Mouse (Mus musculus) hindbrain, embryonic 15.5 days (tissue): ENCODE measurements at regions not wholly inside any gene's neighbourhood (a gene's known extent, or its start where the extent isn't known, plus 50 kb on each side); places are given as distances from the start of the nearest gene placed in this dataset.
A peak's percentile ranks its signal among the peaks of the same experiment; 100 is the strongest.
"Not testable (repeated sequence)": the region's sequence is repeated elsewhere in the genome, so short reads cannot be mapped to it uniquely, and the experiment has no call there.

Experiments used
- ATAC-seq: fragments of 200-750 bp; cut with Nextera tagmentation; 2 replicates; pipeline ENCODE4 v1.8.0; 2017; ENCODE audit warnings: low read depth, moderate number of reproducible peaks, moderate TSS enrichment; ENCODE audit not compliant: low FRiP score
- H3K27ac ChIP-seq: fragments of 300-500 bp; sonication (generic); replicated peaks from 2 replicates; pipeline ENCODE4 v1.5.1; 2015; ENCODE audit warnings: mild to moderate bottlenecking, inconsistent platforms
- H3K27me3 ChIP-seq: fragments of 300-500 bp; sonication (generic); 2 replicates; pipeline ENCODE4 v1.6.1; 2015; ENCODE audit warnings: control low read depth, inconsistent platforms
- H3K36me3 ChIP-seq: fragments of 300-500 bp; sonication (generic); 2 replicates; pipeline ENCODE4 v1.6.1; 2015; ENCODE audit warnings: control low read depth, inconsistent platforms
- H3K4me1 ChIP-seq: fragments of 300-500 bp; sonication (generic); replicated peaks from 2 replicates; pipeline ENCODE4 v1.6.1; 2015; ENCODE audit warnings: control low read depth, inconsistent platforms
- H3K4me2 ChIP-seq: fragments of 300-500 bp; sonication (generic); 2 replicates; pipeline ENCODE4 v1.6.1; 2015; ENCODE audit warnings: moderate library complexity, mild to moderate bottlenecking, inconsistent platforms
- H3K4me3 ChIP-seq: fragments of 300-500 bp; sonication (generic); 2 replicates; pipeline ENCODE4 v1.5.1; 2015; ENCODE audit warnings: mild to moderate bottlenecking, inconsistent platforms
- H3K9ac ChIP-seq: fragments of 300-500 bp; sonication (generic); 2 replicates; pipeline ENCODE4 v1.6.1; 2015; ENCODE audit warnings: inconsistent platforms
- H3K9me3 ChIP-seq: fragments of 300-500 bp; sonication (generic); 2 replicates; pipeline ENCODE4 v1.6.1; 2016; ENCODE audit warnings: control low read depth, inconsistent platforms
- WGBS: fragments of 180-500 bp; shearing (Covaris S2); methylation state at CpG from one replicate; pipeline ENCODE4 v1.1.7; 2015; 5-methylcytosine and 5-hydroxymethylcytosine counted together

- not testable (repeated sequence) for H3K9ac ChIP-seq, ATAC-seq, H3K4me2 ChIP-seq, H3K27ac ChIP-seq, H3K27me3 ChIP-seq, H3K4me3 ChIP-seq, H3K9me3 ChIP-seq, H3K36me3 ChIP-seq
- peaks cover 18% of the 10 kb centered on the region for H3K4me1 ChIP-seq
- 57% methylated on average over 1 of the region's 1 CpGs for WGBS
Measured at GRCm38 (mm10) chr10:53459706-53460105, 80.0 kb upstream of the Cep85l start.

- H3K4me3 ChIP-seq: no peak overlapping the region
- ATAC-seq: no peak
- no peaks in the 10 kb centered on the region for H3K36me3 ChIP-seq
- H3K9ac ChIP-seq: no peak overlapping the region
- H3K9me3 ChIP-seq: no peaks in the 10 kb centered on the region
- 64% methylated on average over 4 of the region's 4 CpGs for WGBS
- no peak overlapping the region for H3K4me2 ChIP-seq
- no peaks in the 10 kb centered on the region for H3K27me3 ChIP-seq
- no peak overlapping the region for H3K27ac ChIP-seq
- no peaks in the 10 kb centered on the region for H3K4me1 ChIP-seq
Measured at GRCm38 (mm10) chr10:53456027-53456713, 76.4 kb upstream of the Cep85l start.

DNA sequence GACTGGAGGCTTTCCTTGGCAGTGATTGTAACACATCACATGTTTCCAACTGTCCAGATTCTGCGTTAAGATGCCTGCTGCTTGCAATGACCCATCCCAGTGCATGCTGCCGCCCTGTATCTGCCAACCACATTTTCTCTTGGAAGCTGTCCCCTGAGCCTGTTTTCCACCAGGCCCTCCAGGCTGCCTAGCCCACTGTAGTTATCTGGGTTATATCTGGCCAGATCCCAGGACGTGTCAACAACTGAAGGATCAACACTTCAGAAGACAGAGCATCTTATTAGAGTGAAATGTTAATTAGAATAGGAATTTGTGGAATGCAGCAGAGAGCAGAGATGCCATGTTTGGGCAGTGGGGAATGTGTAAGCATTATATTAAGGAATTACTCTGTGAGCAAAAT, 65.0 kb upstream of the Cep85l start:
- Histone ChIP-seq H3K9ac (no peak overlapping the region), H3K4me1 (no peaks in the 10 kb centered on the region), H3K27ac (no peak overlapping the region; the same call in 1 of the 2 replicates), H3K27me3 (no peaks in the 10 kb centered on the region), H3K36me3 (no peaks in the 10 kb centered on the region), H3K4me2 (no peak overlapping the region), H3K4me3 (no peak overlapping the region), H3K9me3 (no peaks in the 10 kb centered on the region)
- ATAC-seq: no peak
- WGBS: 48% methylated on average over 3 of the region's 3 CpGs

GRCm38 (mm10) chr10:53443443-53443842, 63.7 kb upstream of the Cep85l start:
- Histone ChIP-seq H3K36me3 (no peaks in the 10 kb centered on the region), H3K4me2 (no peak overlapping the region), H3K27me3 (no peaks in the 10 kb centered on the region), H3K4me1 (no peaks in the 10 kb centered on the region), H3K9me3 (no peaks in the 10 kb centered on the region), H3K9ac (no peak overlapping the region), H3K4me3 (no peak overlapping the region), H3K27ac (no peak overlapping the region)
- WGBS: 86% methylated on average over 1 of the region's 1 CpGs
- ATAC-seq: no peak

GRCm38 (mm10) chr10:53442912-53443311, 63.2 kb upstream of the Cep85l start:
- Histone ChIP-seq H3K9ac (no peak overlapping the region), H3K36me3 (no peaks in the 10 kb centered on the region), H3K4me2 (no peak overlapping the region), H3K4me1 (no peaks in the 10 kb centered on the region), H3K27ac (no peak overlapping the region), H3K9me3 (no peaks in the 10 kb centered on the region), H3K27me3 (no peaks in the 10 kb centered on the region), H3K4me3 (no peak overlapping the region)
- WGBS: 97% methylated on average over 14 of the region's 14 CpGs
- ATAC-seq: no peak

DNA sequence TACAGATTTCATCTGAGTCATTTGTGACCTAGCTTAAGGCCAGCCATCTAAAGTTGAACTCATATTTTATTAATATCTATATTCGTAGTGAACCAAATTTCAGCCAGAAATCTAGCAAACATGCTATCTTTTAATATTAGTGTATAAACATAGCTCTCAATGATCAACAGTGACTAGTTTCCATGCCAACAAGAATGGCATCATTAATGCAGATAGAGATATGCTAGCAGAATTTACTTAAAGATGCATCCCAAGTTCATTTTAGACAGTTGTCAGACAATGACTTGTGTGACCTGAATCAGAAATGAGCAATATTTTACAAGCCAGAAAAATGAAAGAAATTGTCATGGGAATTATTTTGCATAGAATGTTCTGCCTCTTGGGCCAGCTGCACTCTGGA, 60.5 kb upstream of the Cep85l start:
- 88% methylated on average over 1 of the region's 1 CpGs for WGBS
- no peak overlapping the region for H3K9ac ChIP-seq
- no peaks in the 10 kb centered on the region for H3K9me3 ChIP-seq
- no peak overlapping the region for H3K27ac ChIP-seq
- no peaks in the 10 kb centered on the region for H3K36me3 ChIP-seq
- H3K4me2 ChIP-seq: no peak overlapping the region
- H3K27me3 ChIP-seq: no peaks in the 10 kb centered on the region
- peaks cover 4% of the 10 kb centered on the region for H3K4me1 ChIP-seq
- no peak for ATAC-seq
- H3K4me3 ChIP-seq: no peak overlapping the region

- no peak overlapping the region for H3K9ac ChIP-seq
- no peaks in the 10 kb centered on the region for H3K27me3 ChIP-seq
- H3K36me3 ChIP-seq: no peaks in the 10 kb centered on the region
- WGBS: 82% methylated on average over 4 of the region's 4 CpGs
- no peak overlapping the region for H3K4me3 ChIP-seq
- H3K27ac ChIP-seq: no peak overlapping the region
- no peaks in the 10 kb centered on the region for H3K9me3 ChIP-seq
- H3K4me2 ChIP-seq: no peak overlapping the region
- no peak for ATAC-seq
- H3K4me1 ChIP-seq: peaks cover 8% of the 10 kb centered on the region
Measured at GRCm38 (mm10) chr10:53438388-53438787, 58.6 kb upstream of the Cep85l start.

- no peak overlapping the region for H3K27ac ChIP-seq
- no peak overlapping the region for H3K4me2 ChIP-seq
- H3K36me3 ChIP-seq: no peaks in the 10 kb centered on the region
- peaks cover 8% of the 10 kb centered on the region for H3K4me1 ChIP-seq
- H3K4me3 ChIP-seq: no peak overlapping the region
- H3K27me3 ChIP-seq: no peaks in the 10 kb centered on the region
- WGBS: 85% methylated on average over 4 of the region's 4 CpGs
- ATAC-seq: no peak
- H3K9ac ChIP-seq: no peak overlapping the region
- no peaks in the 10 kb centered on the region for H3K9me3 ChIP-seq
Measured at GRCm38 (mm10) chr10:53437724-53438123, 58.0 kb upstream of the Cep85l start.

GRCm38 (mm10) chr10:53436023-53436475, 56.3 kb upstream of the Cep85l start:
- Histone ChIP-seq H3K4me1 (peaks cover 8% of the 10 kb centered on the region), H3K9ac (no peak overlapping the region), H3K27ac (no peak overlapping the region), H3K36me3 (no peaks in the 10 kb centered on the region), H3K4me3 (no peak overlapping the region), H3K27me3 (no peaks in the 10 kb centered on the region), H3K9me3 (no peaks in the 10 kb centered on the region), H3K4me2 (no peak overlapping the region)
- peak; percentile 53; the same call in 1 of the 2 replicates for ATAC-seq
- WGBS: 68% methylated on average over 8 of the region's 8 CpGs

DNA sequence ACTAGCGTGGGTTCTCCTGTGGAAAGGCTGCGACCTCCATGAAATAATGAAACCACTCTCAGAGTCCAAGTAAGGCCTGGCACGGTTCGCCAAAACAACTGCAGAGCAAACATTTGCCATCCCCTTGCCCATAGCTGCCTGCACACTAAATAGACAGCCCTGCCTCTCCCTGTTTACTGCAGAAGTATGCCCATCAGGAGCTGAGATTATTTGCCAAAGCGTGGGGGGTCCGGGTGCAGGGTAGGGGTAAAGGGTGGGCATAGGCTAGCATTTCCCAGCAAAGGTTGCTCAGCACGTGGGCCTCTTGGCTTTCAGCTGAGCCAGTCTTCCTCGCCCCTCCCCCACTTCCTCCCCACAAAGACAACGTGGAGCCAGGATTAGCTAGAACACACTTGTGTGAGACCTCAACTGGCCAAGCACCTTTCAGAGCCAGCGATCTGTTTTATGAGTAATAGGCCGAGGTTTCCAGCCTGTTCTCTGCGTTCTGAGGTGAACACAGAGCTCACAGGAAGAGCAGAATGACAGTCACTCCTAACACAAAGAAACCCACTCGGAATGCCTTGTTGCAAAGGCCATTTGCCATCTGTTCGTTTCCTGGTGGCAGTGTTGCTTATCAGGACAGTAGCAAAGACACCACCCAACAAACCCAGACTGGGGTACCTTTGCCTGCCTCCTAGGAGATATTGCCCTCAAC, 55.6 kb upstream of the Cep85l start:
- H3K4me2 ChIP-seq: no peak overlapping the region
- WGBS: 61% methylated on average over 14 of the region's 14 CpGs
- no peaks in the 10 kb centered on the region for H3K9me3 ChIP-seq
- peak overlapping the region; percentile 27; the same call in 1 of the 2 replicates for H3K27ac ChIP-seq
- ATAC-seq: peak; percentile 52
- no peak overlapping the region for H3K9ac ChIP-seq
- no peaks in the 10 kb centered on the region for H3K27me3 ChIP-seq
- no peaks in the 10 kb centered on the region for H3K36me3 ChIP-seq
- no peak overlapping the region for H3K4me3 ChIP-seq
- H3K4me1 ChIP-seq: peaks cover 10% of the 10 kb centered on the region

DNA sequence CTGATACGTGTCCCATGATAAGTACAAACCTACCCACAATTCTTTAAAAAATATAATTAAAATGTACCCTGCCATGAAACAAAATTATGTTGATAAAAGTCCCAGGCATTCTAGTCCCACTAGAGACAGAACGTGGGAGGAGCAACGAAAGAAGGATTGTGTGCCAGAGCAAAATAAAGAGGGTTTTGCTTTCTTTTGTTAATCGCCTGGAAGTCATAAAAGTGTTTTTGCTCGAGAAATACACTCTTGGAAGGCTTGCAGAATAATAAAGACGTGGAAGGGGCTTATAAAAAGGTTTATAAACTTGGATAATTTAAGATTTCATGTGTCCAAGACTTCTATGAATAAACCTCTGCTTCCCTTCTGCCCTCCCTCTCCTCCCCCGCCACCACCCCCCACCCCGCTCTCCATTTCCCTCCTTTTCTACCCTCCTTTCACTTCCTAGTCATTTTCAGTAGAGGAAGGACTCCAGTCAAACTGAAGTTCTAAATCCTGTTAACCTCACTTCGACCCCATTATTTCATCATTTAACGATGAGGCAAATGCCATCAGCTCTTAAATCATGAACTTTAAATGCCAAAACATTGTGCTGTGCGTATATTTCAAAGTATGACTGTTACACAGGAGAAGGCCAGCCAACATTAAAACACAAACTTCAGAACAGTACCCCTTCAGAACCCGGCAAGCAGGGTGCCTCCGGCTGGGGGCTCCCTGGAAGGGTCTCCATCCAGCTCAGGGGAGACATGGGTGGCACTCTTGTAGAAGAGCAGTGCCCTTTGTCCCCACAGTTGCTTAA, 54.8 kb upstream of the Cep85l start:
- WGBS: 71% methylated on average over 13 of the region's 13 CpGs
- Histone ChIP-seq H3K4me1 (peaks cover 18% of the 10 kb centered on the region), H3K9ac (no peak overlapping the region), H3K4me3 (no peak overlapping the region), H3K27me3 (no peaks in the 10 kb centered on the region), H3K36me3 (no peaks in the 10 kb centered on the region), H3K4me2 (no peak overlapping the region), H3K9me3 (no peaks in the 10 kb centered on the region), H3K27ac (0 out of 2 replicates have a peak overlapping the region, but pooled peaks have one; percentile 27)
- no peak for ATAC-seq

GRCm38 (mm10) chr10:53432794-53433193, 53.0 kb upstream of the Cep85l start:
- H3K9ac ChIP-seq: no peak overlapping the region
- H3K4me2 ChIP-seq: no peak overlapping the region
- H3K4me1 ChIP-seq: peaks cover 28% of the 10 kb centered on the region
- 90% methylated on average over 2 of the region's 2 CpGs for WGBS
- H3K9me3 ChIP-seq: no peaks in the 10 kb centered on the region
- H3K36me3 ChIP-seq: no peaks in the 10 kb centered on the region
- no peak overlapping the region for H3K27ac ChIP-seq
- H3K4me3 ChIP-seq: no peak overlapping the region
- H3K27me3 ChIP-seq: no peaks in the 10 kb centered on the region
- no peak for ATAC-seq
